Mouse (Mus musculus) embryonic facial prominence, embryonic 10.5 days (tissue): ENCODE results near the gene Opn1sw. TPM values are rescaled to one million over a fixed set of nuclear protein-coding genes. Genes with fewer than 3 reads are reported as not detected.

Source experiments
- DNase-seq: peaks from one replicate; pipeline ENCODE4 v3.0.0-alpha.2; 2017; ENCODE audit warnings: low spot score
- H3K27ac ChIP-seq: fragments of 300-500 bp; sonication (generic); replicated peaks from 2 replicates; pipeline ENCODE4 v1.5.1; 2016; ENCODE audit warnings: mild to moderate bottlenecking
- H3K27me3 ChIP-seq: fragments of 300-500 bp; sonication (generic); replicated peaks from 2 replicates; pipeline ENCODE4 v1.6.1; 2016; ENCODE audit warnings: low read depth, mild to moderate bottlenecking; ENCODE audit not compliant: poor library complexity, severe bottlenecking
- H3K36me3 ChIP-seq: fragments of 300-500 bp; sonication (generic); replicated peaks from 2 replicates; pipeline ENCODE4 v1.6.1; 2016; ENCODE audit warnings: mild to moderate bottlenecking, moderate library complexity
- H3K4me1 ChIP-seq: fragments of 300-500 bp; sonication (generic); 2 replicates; pipeline ENCODE4 v1.6.1; 2016
- H3K4me3 ChIP-seq: fragments of 300-500 bp; sonication (generic); 2 replicates; pipeline ENCODE4 v1.5.1; 2016; ENCODE audit warnings: mild to moderate bottlenecking, moderate library complexity
- H3K9me3 ChIP-seq: fragments of 300-500 bp; sonication (generic); 2 replicates; pipeline ENCODE4 v1.6.1; 2016; ENCODE audit warnings: mild to moderate bottlenecking
- WGBS: fragments of 180-500 bp; shearing (Covaris S2); methylation state at CpG from one replicate; pipeline ENCODE4 v1.1.7; 2016; 5-methylcytosine and 5-hydroxymethylcytosine counted together
- polyA plus RNA-seq: library from polyadenylated mRNA; unstranded; fragments of >200 nt; fragmentation: Nextera tagmentation; extraction: Ambion mirVana; gene quantifications from 2 replicates; pipeline ENCODE4 v1.2.1, GENCODE M21; 2016

Opn1sw gene
- polyA plus RNA-seq, 1 experiment from 2014 or later, result 0.40 TPM

DNA sequence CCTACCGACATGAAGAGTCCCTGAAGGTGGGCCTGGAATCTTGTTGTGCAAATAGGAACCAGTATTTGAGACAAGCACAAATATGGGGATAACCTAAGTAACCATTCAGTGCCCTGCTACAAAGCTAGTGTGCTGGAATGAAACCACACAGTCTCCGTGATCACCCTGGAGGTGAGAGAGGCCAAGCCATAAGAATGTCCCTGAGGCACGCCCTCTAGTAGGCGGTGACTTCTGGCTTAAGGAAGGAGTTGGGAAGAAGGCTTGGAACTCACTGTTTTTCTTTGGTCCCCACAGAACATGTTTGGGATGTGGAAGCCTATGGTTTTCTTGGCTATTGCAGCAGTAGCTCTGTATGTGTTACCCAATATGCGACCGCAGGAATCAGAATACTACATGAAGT is 38.1 kb upstream of the Opn1sw start:
- H3K27me3 ChIP-seq, result peaks cover 16% of the 10 kb centered on the region
- H3K36me3 ChIP-seq, result no peaks in the 10 kb centered on the region
- WGBS, result 72% methylated on average over 6 of the region's 6 CpGs

DNA sequence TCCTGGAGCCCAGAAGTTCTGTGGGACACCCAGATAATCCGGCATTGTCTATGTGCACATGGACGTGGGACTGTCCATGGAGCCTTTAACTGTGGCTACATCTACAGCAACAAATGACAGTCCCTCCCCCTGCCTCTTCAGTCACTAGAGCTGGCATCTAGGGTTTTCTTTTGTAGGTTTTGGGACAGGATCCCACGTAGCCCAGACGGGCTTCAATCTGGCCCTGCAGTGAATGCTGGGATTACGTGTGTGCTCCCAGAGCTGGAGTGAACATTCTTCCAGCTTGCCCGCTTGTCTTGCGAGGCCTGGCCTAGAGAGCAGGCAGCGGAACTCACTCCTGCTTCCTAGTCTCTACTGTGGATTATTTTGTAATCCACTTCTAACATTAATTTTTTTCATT is 36.9 kb upstream of the Opn1sw start:
- DNase-seq, result no peak
- Histone ChIP-seq H3K4me3 (no peak overlapping the region), H3K27ac (no peak overlapping the region), H3K9me3 (no peaks in the 10 kb centered on the region), H3K36me3 (no peaks in the 10 kb centered on the region), H3K4me1 (no peaks in the 10 kb centered on the region), H3K27me3 (peaks cover 4% of the 10 kb centered on the region; the same call in 1 of the 2 replicates)
- 86% methylated on average over 8 of the region's 8 CpGs for WGBS

More for the DNA sequence above, 38.1 kb upstream of the Opn1sw start:
- H3K27ac ChIP-seq, result no peak overlapping the region
- H3K9me3 ChIP-seq, result no peaks in the 10 kb centered on the region
- H3K4me3 ChIP-seq, result no peak overlapping the region
- no peak for DNase-seq
- H3K4me1 ChIP-seq, result peaks cover 9% of the 10 kb centered on the region

DNA sequence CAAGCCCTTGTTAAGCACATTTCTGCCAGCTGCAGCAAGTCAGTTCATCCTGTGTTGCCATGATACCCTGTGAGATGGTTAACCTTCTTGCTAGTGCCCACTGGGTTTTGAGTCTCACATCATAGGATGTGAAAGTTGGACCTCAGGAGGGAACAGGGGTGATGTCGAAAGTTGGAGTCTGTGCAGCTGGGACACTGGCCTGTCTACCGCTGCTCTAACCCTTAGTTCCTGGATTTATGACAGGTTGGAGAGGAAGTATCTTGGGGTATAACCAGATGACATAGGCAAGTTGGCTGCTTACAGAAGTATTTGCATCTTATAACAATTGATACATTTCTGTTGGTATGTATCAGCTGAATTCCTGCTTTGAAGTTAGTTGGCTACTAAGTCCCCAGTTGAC is 32.3 kb upstream of the Opn1sw start:
- 88% methylated on average over 2 of the region's 2 CpGs for WGBS

DNA sequence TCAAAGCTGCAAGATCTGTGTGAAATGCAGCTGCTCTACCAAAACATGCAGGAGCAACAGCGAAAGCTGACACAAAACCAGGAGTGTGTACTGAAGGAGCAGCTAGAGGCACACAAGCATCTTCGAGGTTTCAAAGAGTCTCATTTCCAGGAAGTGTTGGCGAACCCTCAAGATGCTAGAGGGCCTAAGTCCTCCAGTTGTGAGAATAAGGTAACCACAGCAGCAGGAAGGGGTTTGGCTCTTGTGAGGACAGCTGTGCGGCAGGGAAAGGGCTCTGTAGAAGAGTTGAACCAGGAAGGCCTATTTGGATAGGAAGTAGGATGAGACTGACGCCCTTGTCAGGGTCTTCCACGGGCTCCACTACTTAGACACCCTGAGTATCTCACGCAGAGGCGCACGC is 27.2 kb upstream of the Opn1sw start:
- WGBS, result 85% methylated on average over 9 of the region's 9 CpGs
- Histone ChIP-seq H3K4me3 (no peak overlapping the region), H3K27me3 (no peaks in the 10 kb centered on the region), H3K27ac (no peak overlapping the region), H3K4me1 (peaks cover 2% of the 10 kb centered on the region; the same call in 1 of the 2 replicates), H3K9me3 (no peaks in the 10 kb centered on the region), H3K36me3 (peaks cover 48% of the 10 kb centered on the region)
- DNase-seq, result no peak

More for the DNA sequence above, 32.3 kb upstream of the Opn1sw start:
- peaks cover 2% of the 10 kb centered on the region; the same call in 1 of the 2 replicates for H3K4me1 ChIP-seq
- peaks cover 14% of the 10 kb centered on the region; the same call in 1 of the 2 replicates for H3K36me3 ChIP-seq
- H3K27me3 ChIP-seq, result no peaks in the 10 kb centered on the region
- H3K4me3 ChIP-seq, result no peak overlapping the region
- H3K27ac ChIP-seq, result no peak overlapping the region
- no peak for DNase-seq
- H3K9me3 ChIP-seq, result no peaks in the 10 kb centered on the region

DNA sequence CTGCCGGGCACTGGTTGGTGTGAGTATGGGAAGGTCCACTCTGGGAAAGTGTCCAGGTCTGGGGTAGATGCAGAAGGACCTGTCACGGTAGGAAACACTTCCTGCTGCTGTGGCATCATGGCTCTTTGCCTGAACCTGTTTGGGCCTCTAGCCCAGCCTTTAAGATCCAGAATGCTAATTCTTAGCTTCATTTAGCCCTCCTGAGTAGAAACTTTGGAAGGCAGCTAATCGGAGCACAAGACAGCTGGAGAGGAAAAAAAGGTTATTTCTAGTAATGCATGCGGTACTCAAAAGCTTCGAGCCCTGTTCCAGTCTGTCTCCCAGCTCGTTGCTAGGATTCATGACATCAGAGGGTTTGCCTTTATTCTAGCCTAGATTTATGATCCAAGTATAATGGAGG is 18.1 kb upstream of the Opn1sw start:
- DNase-seq, result no peak
- Histone ChIP-seq H3K27me3 (peaks cover 11% of the 10 kb centered on the region), H3K36me3 (peaks cover 41% of the 10 kb centered on the region), H3K4me1 (peaks cover 5% of the 10 kb centered on the region), H3K9me3 (no peaks in the 10 kb centered on the region), H3K4me3 (no peak overlapping the region), H3K27ac (no peak overlapping the region)
- WGBS, result 91% methylated on average over 6 of the region's 6 CpGs

DNA sequence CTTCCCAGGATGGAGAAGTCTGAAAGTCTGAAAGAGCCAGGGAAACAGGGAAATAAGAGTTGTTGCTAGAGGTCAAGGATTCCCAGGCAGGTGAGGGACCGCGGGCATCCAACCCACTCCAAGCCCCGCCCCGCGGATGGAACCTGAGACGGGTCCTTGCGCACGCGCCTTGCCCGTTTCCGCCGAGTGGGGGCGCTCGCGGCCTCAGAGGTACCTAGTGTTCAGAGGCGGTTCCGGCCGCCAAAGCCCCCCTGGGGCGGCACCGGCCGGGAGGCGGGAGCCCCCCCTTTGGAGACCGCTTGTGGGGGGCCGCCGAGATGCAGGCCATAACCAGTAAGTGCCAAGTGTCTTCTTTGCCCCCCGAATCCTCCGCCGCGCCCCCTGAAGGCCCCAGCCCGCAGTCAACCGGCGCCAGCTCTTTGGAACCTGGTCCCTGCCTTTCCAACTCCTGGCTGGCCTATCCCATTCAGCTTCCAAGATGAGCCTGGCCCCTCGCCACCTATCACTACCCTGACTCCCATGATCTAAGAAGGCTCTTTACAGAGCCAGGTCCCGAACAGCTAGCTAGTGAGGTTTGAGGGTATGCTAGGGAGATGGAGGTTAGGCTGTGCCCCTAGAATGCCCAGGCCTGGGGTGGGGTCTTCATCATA is 14.6 kb upstream of the Opn1sw start:
- Histone ChIP-seq H3K9me3 (no peaks in the 10 kb centered on the region), H3K4me1 (peaks cover 7% of the 10 kb centered on the region), H3K27me3 (peaks cover 29% of the 10 kb centered on the region), H3K27ac (no peak overlapping the region; the same call in 1 of the 2 replicates), H3K4me3 (peak overlapping the region; percentile 51), H3K36me3 (peaks cover 18% of the 10 kb centered on the region)
- DNase-seq, result peak; percentile 74
- 5% methylated on average over 34 of the region's 34 CpGs for WGBS

DNA sequence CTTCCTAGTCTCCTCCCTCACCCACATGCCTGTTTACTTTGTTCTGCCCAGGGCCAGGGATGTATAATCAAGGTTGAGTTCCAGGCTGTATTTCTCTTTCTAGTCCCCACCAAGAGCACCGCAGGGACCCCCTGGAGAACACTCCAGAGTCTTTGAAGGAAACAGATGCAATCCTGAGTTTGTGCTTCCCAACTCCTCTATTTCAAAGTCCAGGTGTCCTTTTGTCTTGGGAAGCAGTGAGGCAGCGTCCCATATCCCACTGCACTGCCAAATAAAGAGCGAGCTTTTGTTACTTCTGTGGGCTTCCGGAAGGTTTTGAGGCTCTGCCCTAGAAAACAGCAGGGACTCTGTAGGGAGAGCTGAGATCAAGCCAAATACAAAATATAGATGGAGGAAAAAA is 11.6 kb upstream of the Opn1sw start:
- H3K27me3 ChIP-seq, result peaks cover 59% of the 10 kb centered on the region

DNA sequence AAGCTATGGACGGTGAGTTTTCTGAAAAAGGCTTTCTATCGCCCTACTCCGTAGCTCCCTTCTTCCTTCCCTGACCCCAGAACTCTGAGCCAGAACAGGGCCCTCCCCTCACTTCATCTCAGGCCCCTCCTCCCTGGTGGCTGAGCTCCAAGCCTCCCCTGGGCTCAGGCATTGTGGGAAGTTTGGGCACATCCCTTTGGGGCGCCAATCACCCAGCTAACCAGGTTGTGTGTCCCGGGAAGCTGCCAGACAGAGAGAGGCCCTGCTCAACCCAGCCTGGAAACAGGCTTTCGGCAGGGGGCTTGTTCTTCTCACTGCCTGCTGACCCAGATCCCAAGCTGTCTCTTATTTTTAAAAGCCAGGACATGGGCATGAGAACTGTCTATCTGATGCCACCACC is 9.3 kb upstream of the Opn1sw start:
- DNase-seq, result no peak
- H3K27ac ChIP-seq, result no peak overlapping the region
- no peaks in the 10 kb centered on the region for H3K9me3 ChIP-seq
- H3K4me1 ChIP-seq, result peaks cover 25% of the 10 kb centered on the region
- 8% methylated on average over 6 of the region's 6 CpGs for WGBS
- peak overlapping the region; percentile 85 for H3K4me3 ChIP-seq
- H3K36me3 ChIP-seq, result peaks cover 11% of the 10 kb centered on the region; the same call in 1 of the 2 replicates
- H3K27me3 ChIP-seq, result peaks cover 62% of the 10 kb centered on the region

More for the DNA sequence above, 11.6 kb upstream of the Opn1sw start:
- H3K4me3 ChIP-seq, result no peak overlapping the region
- peaks cover 11% of the 10 kb centered on the region; the same call in 1 of the 2 replicates for H3K36me3 ChIP-seq
- 88% methylated on average over 4 of the region's 4 CpGs for WGBS
- peaks cover 31% of the 10 kb centered on the region for H3K4me1 ChIP-seq
- no peak overlapping the region for H3K27ac ChIP-seq
- no peaks in the 10 kb centered on the region for H3K9me3 ChIP-seq
- no peak for DNase-seq

DNA sequence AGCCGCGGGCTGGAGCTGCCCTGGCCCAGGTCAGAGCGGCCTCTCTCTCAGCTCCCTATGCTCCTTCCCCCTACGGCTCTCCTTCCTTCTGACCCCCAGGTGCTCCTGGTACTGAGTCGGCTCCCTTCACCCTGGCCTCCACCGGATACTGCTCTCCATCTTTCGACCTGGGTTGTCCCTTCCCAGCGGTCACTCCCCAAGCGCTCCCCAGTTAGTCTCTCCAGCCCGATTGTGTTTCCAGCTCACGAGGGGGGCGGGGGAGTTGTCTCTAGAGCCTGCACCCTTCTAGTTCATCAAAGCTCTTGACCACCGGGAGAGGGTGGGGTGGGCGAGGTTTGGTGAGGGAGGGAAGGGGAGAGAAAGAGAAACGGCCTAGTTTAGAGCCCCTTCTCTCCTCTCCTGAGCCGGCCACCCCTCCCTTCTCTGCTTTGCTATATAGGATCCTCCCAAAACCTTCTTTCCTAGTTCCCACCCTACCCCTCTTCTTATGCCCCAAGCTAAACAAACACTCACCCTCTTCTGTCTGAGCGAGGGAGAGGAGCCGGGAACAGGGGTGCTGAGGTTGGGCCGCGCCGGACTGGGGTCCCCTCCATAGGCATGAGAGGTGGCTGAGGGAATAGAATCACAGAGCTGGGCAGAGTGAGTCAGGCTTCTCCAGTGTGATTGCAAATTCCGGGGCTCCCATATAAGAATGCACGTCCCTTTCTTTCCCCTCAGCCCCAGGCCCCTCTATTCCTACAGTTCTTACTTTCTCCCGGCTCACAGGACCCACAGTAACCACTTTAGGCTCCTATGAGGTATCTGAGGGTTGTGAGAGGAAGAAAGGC is 8.7 kb upstream of the Opn1sw start:
- Histone ChIP-seq H3K4me3 (peak overlapping the region; percentile 85), H3K9me3 (no peaks in the 10 kb centered on the region), H3K27ac (peak overlapping the region; percentile 82), H3K27me3 (peaks cover 62% of the 10 kb centered on the region), H3K4me1 (peaks cover 25% of the 10 kb centered on the region), H3K36me3 (peaks cover 11% of the 10 kb centered on the region; the same call in 1 of the 2 replicates)
- 2% methylated on average over 24 of the region's 24 CpGs for WGBS
- DNase-seq, result peak; percentile 32

DNA sequence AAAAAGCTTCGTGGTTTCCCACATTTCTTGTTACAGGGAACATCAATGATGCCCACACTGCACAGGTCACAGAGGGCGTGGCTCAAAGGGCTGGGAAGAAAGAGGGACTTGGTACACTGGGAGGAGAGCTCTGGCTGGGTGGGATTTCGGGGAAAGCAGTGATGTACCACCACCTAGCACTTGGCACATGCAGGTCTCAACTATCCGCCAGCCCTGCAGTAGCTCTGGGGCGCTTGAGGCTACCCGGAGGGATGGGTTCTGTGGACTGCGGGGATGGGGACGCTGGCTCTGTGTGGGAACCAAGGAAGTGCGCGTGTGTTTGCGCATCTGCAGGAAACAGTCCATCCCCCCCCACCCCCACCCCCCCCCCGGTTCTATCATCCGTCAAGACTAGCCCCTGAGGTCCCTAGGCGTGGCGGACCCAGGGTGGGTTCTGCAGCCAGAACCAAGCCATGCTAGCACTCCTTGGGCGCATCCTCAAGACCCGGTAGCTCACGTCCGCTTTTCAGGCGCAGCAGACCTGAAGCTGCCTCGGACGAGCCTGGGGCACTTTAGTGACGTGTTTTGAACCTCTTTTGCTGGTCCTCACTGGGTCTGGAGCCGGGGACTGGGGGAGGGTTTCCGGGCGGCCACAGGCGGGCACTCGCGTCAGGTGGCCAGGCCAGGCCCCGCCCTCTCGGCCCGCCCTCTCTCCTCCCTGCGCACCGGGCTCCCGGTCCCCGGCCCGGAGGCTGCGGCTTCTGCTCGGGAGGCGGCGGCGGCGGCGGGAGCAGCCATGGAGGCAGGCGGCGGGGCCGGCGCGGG is 7.8 kb upstream of the Opn1sw start, which contains the start of gene Ccdc136:
Ccdc136 (plus strand) TSS at position 400 of the 804 bp plus-strand sequence.
- H3K27ac ChIP-seq, result peak within 1 kb of the TSS; percentile 82
- under 1% methylated on average over 49 of the region's 49 CpGs for WGBS
- peaks cover 63% of the 10 kb centered on the region for H3K27me3 ChIP-seq
- H3K36me3 ChIP-seq, result peaks cover 11% of the 10 kb centered on the region; the same call in 1 of the 2 replicates
- H3K4me1 ChIP-seq, result peaks cover 25% of the 10 kb centered on the region
- peak; percentile 88 for DNase-seq
- H3K4me3 ChIP-seq, result peak within 1 kb of the TSS; percentile 85
- no peaks in the 10 kb centered on the region for H3K9me3 ChIP-seq

DNA sequence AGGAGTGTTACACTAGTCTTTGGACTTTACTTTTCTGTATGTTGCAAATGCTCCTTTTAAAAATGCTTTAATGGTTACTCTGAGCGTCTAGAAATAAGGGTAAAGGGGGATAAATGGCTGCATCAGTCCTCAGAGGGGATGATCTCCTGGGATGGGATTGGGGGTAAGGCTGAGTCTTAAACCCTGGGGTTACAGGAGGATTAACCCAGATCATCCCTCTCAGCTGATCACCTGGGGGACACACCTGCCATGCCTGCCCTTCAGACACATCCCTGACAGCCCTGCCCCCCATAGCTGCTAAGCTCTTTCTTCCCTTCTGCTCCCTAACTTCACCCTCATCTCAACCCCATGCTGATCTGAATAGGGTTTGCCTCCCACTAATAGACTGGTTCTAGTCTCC is 6.0 kb upstream of the Opn1sw start:
- 31% methylated on average over 1 of the region's 1 CpGs for WGBS

DNA sequence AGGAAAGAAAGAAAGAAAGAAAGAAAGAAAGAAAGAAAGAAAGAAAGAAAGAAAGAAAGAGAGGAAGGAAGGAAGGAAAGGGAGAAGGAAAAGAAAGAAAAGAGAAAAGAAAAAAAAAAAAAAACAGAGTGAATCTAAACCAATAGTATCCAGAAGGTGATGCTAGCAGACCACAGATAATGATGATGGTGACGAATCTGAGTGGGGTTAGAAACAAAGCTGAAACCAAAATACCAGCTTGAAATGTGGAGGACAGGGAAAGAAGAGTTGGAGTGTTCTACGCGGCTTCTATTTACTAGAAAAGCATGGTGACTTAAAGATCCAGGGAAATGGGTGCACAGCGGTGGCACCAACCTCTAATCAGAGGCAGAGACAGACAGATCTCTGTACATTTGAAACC is 3.5 kb upstream of the Opn1sw start:
- H3K4me1 ChIP-seq, result peaks cover 34% of the 10 kb centered on the region
- H3K4me3 ChIP-seq, result no peak overlapping the region
- H3K27ac ChIP-seq, result no peak overlapping the region
- 71% methylated on average over 4 of the region's 4 CpGs for WGBS
- DNase-seq, result no peak
- H3K9me3 ChIP-seq, result no peaks in the 10 kb centered on the region
- H3K27me3 ChIP-seq, result peaks cover 65% of the 10 kb centered on the region
- H3K36me3 ChIP-seq, result no peaks in the 10 kb centered on the region

More for the DNA sequence above, 6.0 kb upstream of the Opn1sw start:
- DNase-seq, result no peak
- Histone ChIP-seq H3K27ac (no peak overlapping the region), H3K9me3 (no peaks in the 10 kb centered on the region), H3K4me3 (no peak overlapping the region), H3K36me3 (peaks cover 4% of the 10 kb centered on the region; the same call in 1 of the 2 replicates), H3K27me3 (peaks cover 66% of the 10 kb centered on the region), H3K4me1 (peaks cover 25% of the 10 kb centered on the region)
